Mouse (Mus musculus) liver, embryonic 14.5 days (tissue): ENCODE measurements around the gene Abca7.

Experiments used
- CTCF ChIP-seq: IDR thresholded peaks from 2 replicates; pipeline ENCODE4 v1.5.1; 2016; ENCODE audit warnings: antibody characterized with exemption, low read depth, control low read depth
- EP300 ChIP-seq: IDR thresholded peaks from 2 replicates; pipeline ENCODE4 v1.6.1; 2016; ENCODE audit warnings: antibody characterized with exemption, low read depth

DNA sequence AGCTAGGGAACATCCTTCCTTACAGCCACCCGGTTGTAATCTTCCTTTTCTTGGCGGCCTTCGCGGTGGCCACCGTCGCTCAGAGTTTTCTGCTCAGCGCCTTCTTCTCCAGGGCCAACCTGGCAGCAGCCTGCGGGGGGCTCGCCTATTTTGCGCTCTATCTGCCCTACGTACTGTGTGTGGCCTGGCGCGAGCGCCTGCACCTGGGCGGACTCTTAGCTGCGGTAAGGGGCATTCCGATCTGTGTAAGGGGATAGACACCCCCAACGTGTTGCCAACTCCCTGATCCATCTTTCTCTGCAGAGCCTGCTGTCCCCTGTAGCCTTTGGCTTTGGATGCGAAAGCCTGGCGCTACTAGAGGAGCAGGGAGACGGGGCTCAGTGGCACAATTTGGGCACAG lies 6.5 kb downstream of the Abca7 start:
- TF ChIP-seq CTCF = no peak
- no peak for TF ChIP-seq EP300
